Mouse (Mus musculus) testis, adult 2 months (tissue): ENCODE measurements around the gene Ssbp3. TPM values are rescaled to one million over a fixed set of nuclear protein-coding genes. Genes with fewer than 3 reads are reported as not detected.

ENCODE experiments used
- H3K27ac ChIP-seq: fragments of 200-500 bp; 2 replicates; pipeline ENCODE4 v1.5.1; 2012; ENCODE audit warnings: low read depth, low read length; ENCODE audit not compliant: control insufficient read depth, insufficient read depth
- H3K27me3 ChIP-seq: fragments of 200-500 bp; 2 replicates; pipeline ENCODE4 v1.6.1; 2012; ENCODE audit warnings: mild to moderate bottlenecking, low read length, moderate library complexity; ENCODE audit not compliant: control insufficient read depth, insufficient read depth
- H3K36me3 ChIP-seq: fragments of 200-500 bp; 2 replicates; pipeline ENCODE4 v1.6.1; 2012; ENCODE audit warnings: mild to moderate bottlenecking, low read length; ENCODE audit not compliant: control insufficient read depth, insufficient read depth
- H3K4me1 ChIP-seq: fragments of 200-500 bp; 2 replicates; pipeline ENCODE4 v1.6.1; 2012; ENCODE audit warnings: low read length; ENCODE audit not compliant: control insufficient read depth, insufficient read depth
- H3K4me3 ChIP-seq: fragments of 200-500 bp; 2 replicates; pipeline ENCODE4 v1.5.1; 2012; ENCODE audit warnings: low read depth, mild to moderate bottlenecking, low read length, moderate library complexity, mixed read lengths; ENCODE audit not compliant: control insufficient read depth
- CTCF ChIP-seq: fragments of 200-500 bp; IDR thresholded peaks from 2 replicates; pipeline ENCODE4 v1.5.1; 2012; ENCODE audit warnings: low read depth, mild to moderate bottlenecking, inconsistent platforms, low read length, moderate library complexity; ENCODE audit not compliant: control insufficient read depth, insufficient read depth, insufficient replicate concordance
- POLR2A ChIP-seq: fragments of 200-500 bp; IDR thresholded peaks from 2 replicates; pipeline ENCODE4 v1.6.1; 2012; ENCODE audit warnings: low read depth, mild to moderate bottlenecking, inconsistent platforms, low read length, moderate library complexity; ENCODE audit not compliant: control insufficient read depth
- polyA plus RNA-seq: library from polyadenylated mRNA; depleted of rRNA; stranded (reverse); fragments of >200 nt; gene quantifications from 2 replicates; pipeline ENCODE4 v1.2.3, GENCODE M21; 2012; rRNA removed

The Ssbp3 gene
- polyA plus RNA-seq, result 38.3 and 44.1 TPM in 2 replicates

GRCm38 (mm10) chr4:106910201-106911172, at the start of gene Ssbp3:
Ssbp3 (plus strand) TSS chr4:106910701.
- Histone ChIP-seq H3K36me3 (no peaks in the 10 kb centered on the region), H3K4me3 (peak within 1 kb of the TSS; percentile 84), H3K27ac (peak within 1 kb of the TSS; percentile 94), H3K27me3 (no peaks in the 10 kb centered on the region), H3K4me1 (peaks cover 44% of the 10 kb centered on the region)
- TF ChIP-seq CTCF (no peak), POLR2A (no peak)

- no peak overlapping the region for H3K4me3 ChIP-seq
- H3K36me3 ChIP-seq, result no peaks in the 10 kb centered on the region
- TF ChIP-seq POLR2A (no peak), CTCF (no peak)
These were observed 48.6 kb upstream of the Ssbp3 start for GRCm38 (mm10) chr4:106861871-106862270.

GRCm38 (mm10) chr4:106862317-106862716, 48.2 kb upstream of the Ssbp3 start:
- Histone ChIP-seq H3K36me3 (no peaks in the 10 kb centered on the region), H3K27me3 (no peaks in the 10 kb centered on the region), H3K4me1 (no peaks in the 10 kb centered on the region; the same call in 1 of the 2 replicates), H3K27ac (no peak overlapping the region), H3K4me3 (no peak overlapping the region)
- TF ChIP-seq CTCF (no peak), POLR2A (no peak)

More at GRCm38 (mm10) chr4:106861871-106862270, 48.6 kb upstream of the Ssbp3 start:
- Histone ChIP-seq H3K27me3 (no peaks in the 10 kb centered on the region), H3K27ac (no peak overlapping the region), H3K4me1 (no peaks in the 10 kb centered on the region; the same call in 1 of the 2 replicates)

GRCm38 (mm10) chr4:106862767-106863370, 47.6 kb upstream of the Ssbp3 start:
- TF ChIP-seq POLR2A (no peak), CTCF (no peak)
- Histone ChIP-seq H3K4me1 (no peaks in the 10 kb centered on the region; the same call in 1 of the 2 replicates), H3K36me3 (no peaks in the 10 kb centered on the region), H3K27ac (no peak overlapping the region), H3K4me3 (no peak overlapping the region), H3K27me3 (no peaks in the 10 kb centered on the region)

DNA sequence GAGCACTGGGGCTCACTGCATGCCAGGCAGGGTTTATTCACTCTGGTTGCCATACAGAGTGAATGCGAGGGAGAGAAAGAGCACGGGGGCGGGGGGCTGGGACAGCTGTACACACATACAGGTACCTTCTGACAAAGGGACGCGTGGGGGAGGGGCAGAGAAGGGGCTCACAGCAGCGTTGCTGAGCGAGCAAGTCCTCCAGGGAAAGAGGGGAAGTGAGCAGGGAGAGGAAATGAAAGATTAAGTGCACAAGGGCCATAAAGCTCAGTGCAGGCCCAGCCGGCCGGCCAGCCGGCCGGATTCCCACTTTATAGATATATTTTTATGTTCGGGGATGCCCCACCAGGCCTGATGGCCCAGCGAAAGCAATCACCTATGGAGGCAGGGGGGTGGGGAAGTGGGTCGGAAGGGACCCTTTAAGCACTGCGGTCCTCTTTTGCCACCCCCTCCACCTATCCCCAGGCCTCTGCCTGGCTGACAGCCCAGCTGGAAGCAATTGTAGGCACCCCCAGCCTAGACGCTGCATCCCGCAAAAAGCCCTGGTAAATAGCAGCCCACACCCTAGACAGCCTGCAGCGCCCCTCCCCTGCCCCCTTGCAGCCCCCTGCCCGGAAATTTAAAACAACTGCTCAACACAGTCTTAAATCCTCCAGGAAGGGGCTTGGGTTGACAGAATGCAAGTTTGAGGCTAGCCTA, 44.9 kb upstream of the Ssbp3 start:
- no peak overlapping the region for H3K4me3 ChIP-seq
- H3K4me1 ChIP-seq, result no peaks in the 10 kb centered on the region
- no peak overlapping the region for H3K27ac ChIP-seq
- no peaks in the 10 kb centered on the region for H3K27me3 ChIP-seq
- TF ChIP-seq POLR2A, result no peak
- TF ChIP-seq CTCF, result no peak
- H3K36me3 ChIP-seq, result no peaks in the 10 kb centered on the region

- H3K4me3 ChIP-seq, result no peak overlapping the region
- H3K36me3 ChIP-seq, result no peaks in the 10 kb centered on the region
- H3K4me1 ChIP-seq, result no peaks in the 10 kb centered on the region
- H3K27me3 ChIP-seq, result no peaks in the 10 kb centered on the region
- H3K27ac ChIP-seq, result no peak overlapping the region
- no peak for TF ChIP-seq CTCF
- no peak for TF ChIP-seq POLR2A
These were observed 44.1 kb upstream of the Ssbp3 start for GRCm38 (mm10) chr4:106866381-106866780.

GRCm38 (mm10) chr4:106866845-106867244, 43.7 kb upstream of the Ssbp3 start:
- Histone ChIP-seq H3K27ac (no peak overlapping the region), H3K36me3 (no peaks in the 10 kb centered on the region), H3K27me3 (no peaks in the 10 kb centered on the region), H3K4me1 (no peaks in the 10 kb centered on the region), H3K4me3 (no peak overlapping the region)
- TF ChIP-seq POLR2A, result no peak
- no peak for TF ChIP-seq CTCF
